Mouse (Mus musculus) kidney, adult 18-20 months (tissue): Measurements from ENCODE around the gene Slc16a12.
A peak's percentile ranks its signal among the peaks of the same experiment; 100 is the strongest.
"Not testable (repeated sequence)": the region's sequence is repeated elsewhere in the genome, so short reads cannot be mapped to it uniquely, and the experiment has no call there.

Source experiments
- DNase-seq: peaks from one replicate; pipeline ENCODE4 v3.0.0; 2021

The Slc16a12 gene

GRCm38 (mm10) chr19:34662740-34663139 lies 84.3 kb downstream of the Slc16a12 start:
- no peak for DNase-seq

GRCm38 (mm10) chr19:34662067-34662507 lies 85.0 kb downstream of the Slc16a12 start:
- DNase-seq, result peak; percentile 74

GRCm38 (mm10) chr19:34656511-34657298 lies 90.4 kb downstream of the Slc16a12 start:
- no peak for DNase-seq

GRCm38 (mm10) chr19:34655227-34655805 lies 91.8 kb downstream of the Slc16a12 start:
- no peak for DNase-seq

GRCm38 (mm10) chr19:34650997-34651396 lies 96.1 kb downstream of the Slc16a12 start:
- no peak for DNase-seq

- DNase-seq, result no peak
Observed at GRCm38 (mm10) chr19:34650276-34650675, 96.8 kb downstream of the Slc16a12 start.

- DNase-seq, result not testable (repeated sequence)
Observed at GRCm38 (mm10) chr19:34647630-34648029, 99.5 kb downstream of the Slc16a12 start.

- DNase-seq, result no peak
Observed at GRCm38 (mm10) chr19:34642616-34643015, 104.5 kb downstream of the Slc16a12 start.

- DNase-seq, result peak; percentile 18
Observed at GRCm38 (mm10) chr19:34640623-34641022, 106.5 kb downstream of the Slc16a12 start, which contains the start of the genes Ifit1bl2 and Ifit1. Gene Ifit1bl2, minus strand, starts transcription at chr19:34640743. Gene Ifit1, plus strand, starts transcription at chr19:34640871.

- DNase-seq, result peak; percentile 72
Observed at GRCm38 (mm10) chr19:34636933-34637557, 110.0 kb downstream of the Slc16a12 start.

- DNase-seq, result no peak
Observed at GRCm38 (mm10) chr19:34633484-34633883, 113.6 kb downstream of the Slc16a12 start.

GRCm38 (mm10) chr19:34631487-34631886 lies 115.6 kb downstream of the Slc16a12 start:
- no peak for DNase-seq

- no peak for DNase-seq
Observed at GRCm38 (mm10) chr19:34627496-34627895, 119.6 kb downstream of the Slc16a12 start.

- DNase-seq, result no peak
Observed at GRCm38 (mm10) chr19:34624663-34625062, 122.4 kb downstream of the Slc16a12 start.

GRCm38 (mm10) chr19:34623781-34624180 lies 123.3 kb downstream of the Slc16a12 start:
- no peak for DNase-seq

GRCm38 (mm10) chr19:34620871-34621270 lies 126.2 kb downstream of the Slc16a12 start:
- no peak for DNase-seq
